Mouse (Mus musculus) kidney, embryonic 16.5 days (tissue): ENCODE results near the gene Gm10563. TPM values are rescaled to one million over a fixed set of nuclear protein-coding genes. Genes with fewer than 3 reads are reported as not detected.
"Not testable (repeated sequence)": the region's sequence is repeated elsewhere in the genome, so short reads cannot be mapped to it uniquely, and the experiment has no call there.

Experiments used
- ATAC-seq: fragments of 200-750 bp; cut with Nextera tagmentation; 2 replicates; pipeline ENCODE4 v1.8.0; 2017; ENCODE audit warnings: moderate TSS enrichment; ENCODE audit not compliant: low FRiP score, low TSS enrichment
- H3K27ac ChIP-seq: fragments of 300-500 bp; sonication (generic); 2 replicates; pipeline ENCODE4 v1.5.1; 2014; ENCODE audit warnings: low read length
- H3K27me3 ChIP-seq: fragments of 300-500 bp; sonication (generic); 2 replicates; pipeline ENCODE4 v1.6.1; 2014; ENCODE audit warnings: low read length, control low read depth, mixed read lengths; ENCODE audit not compliant: insufficient read depth
- H3K36me3 ChIP-seq: fragments of 300-500 bp; sonication (generic); 2 replicates; pipeline ENCODE4 v1.6.1; 2014; ENCODE audit warnings: low read length, control low read depth, mixed read lengths; ENCODE audit not compliant: insufficient read depth
- H3K4me1 ChIP-seq: fragments of 300-500 bp; sonication (generic); 2 replicates; pipeline ENCODE4 v1.6.1; 2014; ENCODE audit warnings: low read length, control low read depth, mixed read lengths; ENCODE audit not compliant: insufficient read depth
- H3K4me2 ChIP-seq: fragments of 300-500 bp; sonication (generic); replicated peaks from 2 replicates; pipeline ENCODE4 v1.6.1; 2014; ENCODE audit warnings: low read depth, low read length
- H3K4me3 ChIP-seq: fragments of 300-500 bp; sonication (generic); 2 replicates; pipeline ENCODE4 v1.5.1; 2014; ENCODE audit warnings: mild to moderate bottlenecking, low read length
- H3K9ac ChIP-seq: fragments of 300-500 bp; sonication (generic); replicated peaks from 2 replicates; pipeline ENCODE4 v1.6.1; 2014; ENCODE audit warnings: low read length
- H3K9me3 ChIP-seq: fragments of 300-500 bp; sonication (generic); 2 replicates; pipeline ENCODE4 v1.6.1; 2016; ENCODE audit warnings: low read length, control low read depth
- WGBS: fragments of 180-500 bp; shearing (Covaris S2); extraction: QIAGEN DNeasy Blood & Tissue Kit; methylation state at CpG from one replicate; pipeline ENCODE4 v1.1.7; 2014; 5-methylcytosine and 5-hydroxymethylcytosine counted together
- polyA plus RNA-seq: library from polyadenylated mRNA; unstranded; fragments of >200 nt; fragmentation: Nextera tagmentation; extraction: Ambion mirVana; gene quantifications from 2 replicates; pipeline ENCODE4 v1.2.1, GENCODE M21; 2015

The Gm10563 gene
- polyA plus RNA-seq = not detected in 2 replicates

DNA sequence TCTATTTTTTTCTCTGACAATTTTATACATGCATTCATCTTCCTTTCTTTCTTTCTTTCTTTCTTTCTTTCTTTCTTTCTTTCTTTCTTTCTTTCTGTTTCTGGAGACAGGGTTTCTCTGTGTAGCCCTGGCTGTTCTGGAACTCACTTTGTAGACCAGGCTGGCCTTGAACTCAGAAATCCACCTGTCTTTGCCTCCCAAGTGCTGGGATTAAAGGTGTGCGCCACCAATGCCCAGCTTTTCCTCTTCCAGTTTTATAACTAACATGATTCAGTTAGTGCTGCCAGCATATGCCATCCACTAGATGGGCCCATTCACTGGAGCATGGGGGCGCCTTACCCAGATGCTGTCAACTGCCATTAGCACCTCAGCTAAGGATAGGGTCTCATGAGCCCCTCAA lies at the start of gene Gm10563:
Gm10563 (minus strand) TSS at position 101 of the 400 bp plus-strand sequence.
- 96% methylated on average over 2 of the region's 2 CpGs for WGBS

DNA sequence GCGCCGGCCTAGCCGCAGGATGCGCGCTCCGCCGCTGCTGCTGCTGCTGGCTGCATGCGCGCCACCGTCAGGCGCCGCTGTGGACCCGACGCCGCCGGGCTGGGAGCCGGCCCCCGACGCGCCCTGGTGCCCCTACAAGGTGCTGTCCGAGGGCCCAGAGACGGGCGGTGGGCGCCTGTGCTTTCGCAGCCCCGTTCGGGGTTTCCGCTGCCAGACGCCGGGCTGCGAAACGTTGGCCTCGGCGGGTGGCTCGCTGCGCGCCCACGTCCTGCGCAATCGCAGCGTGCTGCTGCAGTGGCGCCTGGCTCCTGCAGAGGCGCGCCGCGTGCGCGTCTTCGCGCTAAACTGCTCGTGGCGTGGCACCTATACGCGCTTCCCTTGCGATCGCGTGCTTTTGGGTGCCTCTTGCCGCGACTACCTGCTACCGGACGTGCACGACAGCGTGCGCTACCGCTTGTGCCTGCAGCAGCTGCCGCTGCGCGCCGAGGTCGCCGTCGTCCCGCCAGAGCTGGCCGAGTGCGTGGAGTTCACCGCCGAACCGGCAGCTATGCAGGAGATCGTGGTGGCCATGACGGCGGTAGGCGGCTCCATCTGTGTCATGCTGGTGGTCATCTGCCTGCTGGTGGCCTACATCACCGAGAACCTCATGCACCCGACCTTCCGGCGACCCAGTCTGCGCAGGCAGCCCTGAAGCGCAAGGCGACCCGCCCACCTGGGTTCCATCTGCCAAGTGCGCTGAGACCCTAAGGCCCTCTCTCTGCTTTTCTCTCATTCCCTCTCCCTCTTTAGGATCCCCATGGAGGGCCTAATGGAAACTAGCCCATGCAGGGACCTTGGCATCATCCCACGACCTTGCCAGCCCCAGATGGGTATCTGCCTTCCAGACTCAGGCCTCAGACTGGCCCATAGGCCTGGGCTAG lies 49.5 kb upstream of the Gm10563 start:
- Histone ChIP-seq H3K36me3 (no peaks in the 10 kb centered on the region), H3K27ac (no peak overlapping the region)
- 1% methylated on average over 79 of the region's 92 CpGs for WGBS

More for the DNA sequence above, at the start of gene Gm10563:
- H3K4me2 ChIP-seq, H3K9ac ChIP-seq, ATAC-seq, H3K4me1 ChIP-seq, H3K9me3 ChIP-seq, H3K27ac ChIP-seq, H3K27me3 ChIP-seq, H3K4me3 ChIP-seq: not testable (repeated sequence)
- H3K36me3 ChIP-seq = peaks cover 69% of the 10 kb centered on the region

DNA sequence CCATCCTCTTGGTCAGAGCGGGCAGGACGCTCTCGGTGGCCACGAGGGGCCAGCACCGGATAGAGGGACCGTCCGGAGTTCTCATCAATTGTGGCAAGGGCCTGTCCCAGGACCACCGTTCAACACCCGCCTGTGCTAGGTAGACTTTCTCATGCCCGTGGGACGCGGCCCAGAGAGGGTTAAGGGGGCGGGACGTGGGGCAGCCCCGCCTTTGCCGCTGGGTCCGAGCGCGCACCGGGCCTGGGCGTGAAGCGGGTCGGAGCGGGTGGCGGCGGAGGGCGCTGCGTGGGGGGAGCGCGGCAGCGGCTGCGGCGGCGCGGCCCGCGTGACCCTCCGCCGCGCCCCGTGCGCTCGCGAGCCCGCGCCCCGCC lies 48.9 kb upstream of the Gm10563 start, which contains the start of gene Fndc10:
Fndc10 (plus strand) TSS at position 232 of the 371 bp plus-strand sequence.
- ATAC-seq = peak; percentile 85
- Histone ChIP-seq H3K9ac (peak within 1 kb of the TSS; percentile 82), H3K4me1 (peaks cover 11% of the 10 kb centered on the region), H3K27me3 (0 out of 2 replicates have a peak, but pooled peaks cover 2% of the 10 kb centered on the region), H3K9me3 (no peaks in the 10 kb centered on the region), H3K4me3 (peak within 1 kb of the TSS; percentile 71), H3K4me2 (peak within 1 kb of the TSS; percentile 97), H3K27ac (no peak within 1 kb of the TSS), H3K36me3 (no peaks in the 10 kb centered on the region)
- 1% methylated on average over 33 of the region's 47 CpGs for WGBS

More for the DNA sequence above, 49.5 kb upstream of the Gm10563 start:
- Histone ChIP-seq H3K4me2 (peak overlapping the region; percentile 97), H3K9ac (peak overlapping the region; percentile 82), H3K27me3 (0 out of 2 replicates have a peak, but pooled peaks cover 2% of the 10 kb centered on the region), H3K4me1 (peaks cover 11% of the 10 kb centered on the region), H3K9me3 (no peaks in the 10 kb centered on the region), H3K4me3 (peak overlapping the region; percentile 71)
- ATAC-seq = peak; percentile 67

DNA sequence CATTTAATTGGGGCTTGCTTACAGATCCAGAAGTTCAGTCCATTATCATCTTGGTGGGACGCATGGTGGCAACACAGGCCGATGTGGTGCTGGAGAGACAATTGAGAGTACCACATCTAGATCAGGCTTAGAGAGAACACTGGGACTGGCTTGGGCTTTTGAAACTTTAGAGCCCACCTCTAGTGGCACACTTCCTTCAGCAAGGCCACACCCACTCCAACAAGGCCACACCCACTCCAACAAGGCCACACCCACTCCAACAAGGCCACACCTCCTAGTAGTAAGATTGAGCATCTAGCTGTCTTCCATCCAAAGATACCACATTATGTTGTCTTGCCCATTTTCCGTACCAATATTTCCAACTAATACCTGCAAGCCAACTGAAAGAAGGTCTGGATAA lies 47.2 kb upstream of the Gm10563 start:
- no peak overlapping the region for H3K9ac ChIP-seq
- no peak for ATAC-seq
- H3K27me3 ChIP-seq = 0 out of 2 replicates have a peak, but pooled peaks cover 2% of the 10 kb centered on the region
- WGBS = 95% methylated on average over 3 of the region's 3 CpGs
- no peak overlapping the region for H3K4me2 ChIP-seq
- no peaks in the 10 kb centered on the region for H3K9me3 ChIP-seq
- H3K27ac ChIP-seq = no peak overlapping the region
- peaks cover 11% of the 10 kb centered on the region for H3K4me1 ChIP-seq
- H3K4me3 ChIP-seq = no peak overlapping the region
- no peaks in the 10 kb centered on the region for H3K36me3 ChIP-seq

DNA sequence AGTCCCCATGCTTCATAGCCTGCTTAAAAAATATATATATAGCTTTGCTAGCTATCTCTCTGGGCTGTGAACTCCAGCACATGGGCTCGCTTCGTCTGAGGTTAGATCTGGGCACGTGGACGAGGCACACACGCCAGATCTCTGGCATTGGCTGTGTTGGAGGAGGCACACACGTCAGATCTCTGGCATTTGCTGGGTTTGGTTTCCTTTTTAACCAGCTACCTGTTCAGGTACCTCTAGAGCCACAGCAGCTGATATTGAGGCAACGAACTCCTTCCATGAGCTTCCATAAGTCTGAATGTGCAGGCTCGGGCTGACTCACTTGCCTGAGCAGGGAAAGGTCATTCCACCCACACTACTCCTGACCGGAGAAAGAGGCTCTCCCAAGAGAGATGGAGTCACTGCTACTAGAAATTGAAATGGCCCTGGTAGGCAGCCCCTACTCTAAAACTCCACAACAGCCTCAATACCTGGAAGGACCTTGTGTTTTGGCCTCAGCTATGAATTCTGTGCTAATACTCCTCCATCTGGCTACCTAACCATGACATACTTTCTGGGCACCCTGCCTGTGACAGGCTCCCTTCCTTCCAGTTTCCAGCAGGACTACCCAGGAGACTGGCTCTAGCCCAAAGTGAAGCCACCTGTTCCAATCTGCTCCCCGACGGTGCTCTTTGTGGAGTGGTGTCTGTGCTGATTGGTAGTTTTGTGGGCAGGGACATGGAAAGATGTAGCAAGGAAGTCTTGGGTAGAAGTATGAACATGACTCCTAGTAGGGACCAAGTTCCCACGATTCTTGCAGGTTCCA lies 45.6 kb upstream of the Gm10563 start:
- Histone ChIP-seq H3K27me3 (0 out of 2 replicates have a peak, but pooled peaks cover 2% of the 10 kb centered on the region), H3K4me2 (no peak overlapping the region), H3K4me3 (no peak overlapping the region), H3K9ac (no peak overlapping the region), H3K4me1 (peaks cover 9% of the 10 kb centered on the region), H3K9me3 (no peaks in the 10 kb centered on the region), H3K27ac (no peak overlapping the region), H3K36me3 (no peaks in the 10 kb centered on the region)
- 77% methylated on average over 12 of the region's 12 CpGs for WGBS
- no peak for ATAC-seq

DNA sequence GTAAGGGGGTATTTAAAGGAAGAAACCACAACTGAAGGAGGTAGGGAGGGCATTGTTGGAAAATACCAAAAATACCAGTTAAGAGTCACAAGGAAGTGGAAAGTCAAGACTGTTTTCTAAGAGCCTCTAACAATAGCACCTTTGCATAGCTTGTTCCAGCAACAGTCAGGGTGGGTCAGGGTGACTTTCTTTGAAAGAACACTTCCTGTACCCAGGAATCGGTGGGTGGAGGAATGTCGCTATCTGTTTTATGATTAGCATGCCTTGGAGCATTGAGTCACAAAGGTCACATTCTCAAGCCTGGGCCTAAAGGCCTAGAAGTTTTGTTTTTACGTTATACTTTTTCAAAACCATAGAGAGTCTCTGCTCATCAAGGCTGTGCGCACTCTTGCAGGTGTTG lies 42.6 kb upstream of the Gm10563 start:
- H3K9me3 ChIP-seq = not testable (repeated sequence)

DNA sequence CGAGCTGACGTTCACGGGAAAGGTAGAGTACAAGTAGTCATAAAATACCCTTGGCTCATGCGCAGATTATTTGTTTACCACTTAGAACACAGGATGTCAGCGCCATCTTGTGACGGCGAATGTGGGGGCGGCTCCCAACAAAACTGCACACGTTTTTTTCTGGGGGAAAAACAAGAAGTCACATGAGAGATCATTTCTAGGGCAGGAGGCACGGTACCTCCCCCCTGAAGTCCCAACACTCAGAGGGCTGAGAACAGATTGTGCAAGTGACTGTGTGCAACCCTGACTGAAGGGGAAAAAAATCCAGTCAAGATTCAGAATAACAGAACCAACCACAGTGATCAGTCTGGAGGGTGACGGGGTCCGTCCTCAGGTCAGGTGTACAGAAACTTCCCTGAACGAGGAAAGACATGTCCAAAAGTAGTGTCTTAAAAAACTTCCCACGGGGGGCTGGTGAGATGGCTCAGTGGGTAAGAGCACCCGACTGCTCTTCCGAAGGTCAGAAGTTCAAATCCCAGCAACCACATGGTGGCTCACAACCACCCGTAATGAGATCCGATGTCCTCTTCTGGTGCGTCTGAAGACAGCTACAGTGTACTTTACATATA lies 38.6 kb upstream of the Gm10563 start:
- H3K4me3 ChIP-seq, H3K9me3 ChIP-seq, H3K4me1 ChIP-seq, H3K4me2 ChIP-seq, H3K27ac ChIP-seq, ATAC-seq, H3K36me3 ChIP-seq, H3K27me3 ChIP-seq, H3K9ac ChIP-seq: not testable (repeated sequence)
- 90% methylated on average over 16 of the region's 19 CpGs for WGBS

More for the DNA sequence above, 42.6 kb upstream of the Gm10563 start:
- H3K9ac ChIP-seq, ATAC-seq, H3K27me3 ChIP-seq, H3K36me3 ChIP-seq, H3K27ac ChIP-seq, H3K4me1 ChIP-seq, H3K4me2 ChIP-seq, H3K4me3 ChIP-seq: not testable (repeated sequence)
- WGBS = 73% methylated on average over 4 of the region's 4 CpGs

DNA sequence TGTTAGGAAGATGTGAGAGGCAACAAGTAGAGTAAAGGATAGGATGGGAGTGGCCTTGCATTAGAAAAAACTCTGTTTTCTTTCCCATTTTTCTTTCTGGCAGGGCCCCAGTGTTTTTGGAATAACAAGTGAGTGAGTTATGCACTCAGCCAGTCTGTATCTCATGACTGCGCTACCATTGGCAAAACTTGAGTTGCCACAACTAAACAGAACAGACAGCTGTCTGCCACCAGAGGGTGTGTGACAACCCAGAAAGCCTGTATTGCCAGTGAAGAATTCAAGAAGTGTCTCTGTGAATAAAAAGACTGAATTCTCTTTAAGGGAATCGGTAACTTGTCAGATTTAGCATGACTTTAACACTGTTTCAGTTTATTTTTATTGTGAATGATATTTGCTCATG lies 30.8 kb upstream of the Gm10563 start:
- Histone ChIP-seq H3K9ac (no peak overlapping the region), H3K4me3 (no peak overlapping the region), H3K27me3 (no peaks in the 10 kb centered on the region), H3K27ac (no peak overlapping the region), H3K4me1 (no peaks in the 10 kb centered on the region), H3K9me3 (no peaks in the 10 kb centered on the region), H3K4me2 (no peak overlapping the region), H3K36me3 (no peaks in the 10 kb centered on the region)
- ATAC-seq = no peak
- WGBS = 86% methylated on average over 2 of the region's 2 CpGs

DNA sequence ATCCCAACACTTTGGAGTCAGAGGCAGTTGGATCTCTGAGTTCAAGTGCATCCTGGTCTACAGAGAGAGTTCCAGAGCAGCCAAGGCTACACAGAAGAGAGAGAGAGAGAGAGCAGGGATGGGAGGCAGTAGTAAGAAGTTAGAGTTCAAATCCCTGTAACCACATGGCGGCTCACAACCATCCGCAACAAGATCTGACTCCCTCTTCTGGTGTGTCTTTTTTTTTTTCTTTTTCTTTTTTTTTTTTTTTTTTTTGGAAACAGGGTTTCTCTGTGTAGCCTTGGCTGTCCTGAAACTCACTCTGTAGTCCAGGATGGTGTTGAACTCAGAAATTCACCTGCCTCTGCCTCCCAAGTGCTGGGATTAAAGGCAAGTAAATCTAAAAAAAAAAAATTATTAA lies 26.9 kb upstream of the Gm10563 start:
- Histone ChIP-seq H3K36me3 (no peaks in the 10 kb centered on the region), H3K27me3 (no peaks in the 10 kb centered on the region), H3K4me1 (peaks cover 7% of the 10 kb centered on the region), H3K4me3 (no peak overlapping the region), H3K27ac (no peak overlapping the region), H3K9me3 (no peaks in the 10 kb centered on the region), H3K4me2 (no peak overlapping the region), H3K9ac (no peak overlapping the region)
- ATAC-seq = no peak
- 54% methylated on average over 2 of the region's 2 CpGs for whole genome bisulfite sequencing
